Mouse (Mus musculus) liver, embryonic 14.5 days (tissue): ENCODE results near the gene Mysm1. TPM values are rescaled to one million over a fixed set of nuclear protein-coding genes. Genes with fewer than 3 reads are reported as not detected.

ENCODE experiments used
- ATAC-seq: fragments of 200-750 bp; cut with Nextera tagmentation; 2 replicates; pipeline ENCODE4 v1.8.0; 2017; ENCODE audit warnings: moderate number of reproducible peaks, mild to moderate bottlenecking, moderate library complexity; ENCODE audit not compliant: insufficient read depth
- DNase-seq, 3 experiments: peaks; one replicate each; pipeline ENCODE4 v3.0.0-alpha.2; 2012 to 2013; ENCODE audit warnings: low read depth in 3 of 3, low spot score in 3 of 3
- H3K27ac ChIP-seq: fragments of 300-500 bp; sonication (generic); 2 replicates; pipeline ENCODE4 v1.5.1; 2014; ENCODE audit warnings: moderate library complexity, mild to moderate bottlenecking, control low read depth, inconsistent platforms
- H3K27me3 ChIP-seq: fragments of 300-500 bp; sonication (generic); 2 replicates; pipeline ENCODE4 v1.6.1; 2014; ENCODE audit warnings: mild to moderate bottlenecking, low read length, moderate library complexity; ENCODE audit not compliant: control insufficient read depth, insufficient read depth
- H3K36me3 ChIP-seq: fragments of 300-500 bp; sonication (generic); replicated peaks from 2 replicates; pipeline ENCODE4 v1.6.1; 2014; ENCODE audit warnings: low read depth; ENCODE audit not compliant: control insufficient read depth, insufficient read depth
- H3K4me1 ChIP-seq, 2 experiments: fragments of 200-500 bp in 1 of 2; fragments of 300-500 bp in 1 of 2; sonication (generic) in 1 of 2; replicated peaks; 2 replicates each; pipeline ENCODE4 v1.6.1; 2012 to 2014; ENCODE audit warnings: antibody characterized with exemption in 1 of 2, inconsistent platforms in 1 of 2, low read length in 1 of 2; ENCODE audit not compliant: control insufficient read depth in 2 of 2, insufficient read depth in 2 of 2
- H3K4me2 ChIP-seq: fragments of 300-500 bp; sonication (generic); 2 replicates; pipeline ENCODE4 v1.6.1; 2014; ENCODE audit warnings: low read depth, mild to moderate bottlenecking, control low read depth, moderate library complexity
- H3K4me3 ChIP-seq, 2 experiments: fragments of 200-500 bp in 1 of 2; fragments of 300-500 bp in 1 of 2; sonication (generic) in 1 of 2; 2 replicates each; pipeline ENCODE4 v1.5.1; 2012 to 2014; ENCODE audit warnings: low read depth in 2 of 2, low read length in 2 of 2, mild to moderate bottlenecking in 2 of 2, control low read depth in 1 of 2, inconsistent platforms in 1 of 2, moderate library complexity in 1 of 2; ENCODE audit not compliant: insufficient read depth in 1 of 2
- H3K9ac ChIP-seq: fragments of 300-500 bp; sonication (generic); replicated peaks from 2 replicates; pipeline ENCODE4 v1.6.1; 2014; ENCODE audit warnings: mild to moderate bottlenecking, control low read depth, moderate library complexity
- H3K9me3 ChIP-seq: fragments of 300-500 bp; sonication (generic); 2 replicates; pipeline ENCODE4 v1.6.1; 2016; ENCODE audit warnings: low read length, mixed read lengths; ENCODE audit not compliant: control insufficient read depth
- CTCF ChIP-seq: IDR thresholded peaks from 2 replicates; pipeline ENCODE4 v1.5.1; 2016; ENCODE audit warnings: antibody characterized with exemption, low read depth, control low read depth
- EP300 ChIP-seq: IDR thresholded peaks from 2 replicates; pipeline ENCODE4 v1.6.1; 2016; ENCODE audit warnings: antibody characterized with exemption, low read depth
- WGBS: fragments of 180-500 bp; shearing (Covaris S2); extraction: QIAGEN DNeasy Blood & Tissue Kit; methylation state at CpG from one replicate; pipeline ENCODE4 v1.1.7; 2014; ENCODE audit not compliant: insufficient replicate concordance; 5-methylcytosine and 5-hydroxymethylcytosine counted together
- polyA plus RNA-seq, 2 experiments: library from polyadenylated mRNA; depleted of rRNA in 1 of 2; stranded (reverse) in 1 of 2; unstranded in 1 of 2; fragments of >200 nt; fragmentation: Nextera tagmentation in 1 of 2; extraction: Ambion mirVana in 1 of 2; gene quantifications; 2 replicates each; pipeline versions ENCODE4 v1.2.1 to v1.2.3; 2012 to 2014

Gene Mysm1
- polyA plus RNA-seq, 2 experiments: 3.7 to 7.3 TPM

- Histone ChIP-seq H3K4me3 (no peak overlapping the region), H3K27me3 (no peaks in the 10 kb centered on the region), H3K27ac (no peak overlapping the region), H3K36me3 (no peaks in the 10 kb centered on the region), H3K9ac (no peak overlapping the region), H3K9me3 (no peaks in the 10 kb centered on the region), H3K4me1 (peaks cover 0 to 2% of the 10 kb centered on the region in 2 experiments; a peak in 1 of 4 replicates), H3K4me2 (no peak overlapping the region)
- DNase-seq: no peak
- WGBS: 66% methylated on average over 8 of the region's 8 CpGs
- no peak for ATAC-seq
- no peak for TF ChIP-seq EP300
- no peak for TF ChIP-seq CTCF
Observed at GRCm38 (mm10) chr4:95007759-95008158, 28.9 kb upstream of the Mysm1 start.

DNA sequence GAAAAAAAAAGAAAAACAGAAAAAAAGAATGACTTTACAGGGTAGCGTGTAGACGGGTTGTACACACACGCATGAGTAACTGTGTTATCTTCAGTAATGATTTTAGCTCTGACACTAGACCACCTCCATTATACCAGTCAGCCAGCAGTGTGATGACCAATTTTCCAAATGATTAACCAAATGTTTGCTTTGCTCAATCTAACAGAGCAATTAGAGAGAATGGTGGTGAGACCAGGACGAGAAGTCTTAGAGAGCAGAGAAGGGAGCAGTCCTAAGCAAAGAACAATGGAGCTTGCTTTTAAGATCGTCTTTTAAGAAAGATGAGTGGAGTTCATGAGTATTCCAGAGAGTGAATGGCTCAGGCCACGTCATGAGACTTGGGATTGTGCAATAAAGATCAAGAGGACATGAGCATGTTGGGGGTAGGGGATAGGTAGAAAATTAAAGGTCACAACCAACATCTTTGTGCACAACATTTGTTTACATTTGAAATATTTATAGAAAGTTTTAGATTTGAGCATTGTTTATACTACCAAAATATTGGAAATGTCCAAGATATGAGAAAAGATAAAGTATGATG lies 26.4 kb upstream of the Mysm1 start:
- Histone ChIP-seq H3K4me1 (peaks cover 0 to 2% of the 10 kb centered on the region in 2 experiments; a peak in 1 of 4 replicates), H3K27me3 (no peaks in the 10 kb centered on the region), H3K9ac (no peak overlapping the region), H3K9me3 (no peaks in the 10 kb centered on the region), H3K36me3 (no peaks in the 10 kb centered on the region), H3K4me3 (no peak overlapping the region), H3K27ac (no peak overlapping the region), H3K4me2 (no peak overlapping the region)
- TF ChIP-seq CTCF: no peak
- TF ChIP-seq EP300: no peak
- ATAC-seq: no peak
- no peak for DNase-seq
- 52% methylated on average over 6 of the region's 6 CpGs for WGBS

GRCm38 (mm10) chr4:95001043-95001775 lies 22.3 kb upstream of the Mysm1 start:
- H3K9me3 ChIP-seq: no peaks in the 10 kb centered on the region
- no peak for ATAC-seq
- WGBS: 45% methylated on average over 6 of the region's 6 CpGs

GRCm38 (mm10) chr4:95000147-95000546 lies 21.2 kb upstream of the Mysm1 start:
- no peak overlapping the region for H3K9ac ChIP-seq

More at GRCm38 (mm10) chr4:95001043-95001775, 22.3 kb upstream of the Mysm1 start:
- Histone ChIP-seq H3K4me1 (peaks cover 0 to 2% of the 10 kb centered on the region in 2 experiments; a peak in 1 of 4 replicates), H3K27me3 (no peaks in the 10 kb centered on the region), H3K4me3 (no peak overlapping the region), H3K9ac (no peak overlapping the region), H3K27ac (no peak overlapping the region), H3K4me2 (no peak overlapping the region), H3K36me3 (no peaks in the 10 kb centered on the region)
- TF ChIP-seq EP300: no peak
- TF ChIP-seq CTCF: no peak
- DNase-seq: no peak

GRCm38 (mm10) chr4:94999249-94999648 lies 20.3 kb upstream of the Mysm1 start:
- Histone ChIP-seq H3K4me3 (no peak overlapping the region), H3K27me3 (no peaks in the 10 kb centered on the region), H3K4me2 (no peak overlapping the region), H3K4me1 (no peaks in the 10 kb centered on the region), H3K9me3 (no peaks in the 10 kb centered on the region), H3K36me3 (no peaks in the 10 kb centered on the region), H3K27ac (no peak overlapping the region), H3K9ac (no peak overlapping the region)
- no peak for DNase-seq
- TF ChIP-seq CTCF: peak; percentile 24; the same call in 1 of the 2 replicates
- no peak for TF ChIP-seq EP300
- ATAC-seq: no peak
- 48% methylated on average over 3 of the region's 3 CpGs for WGBS

More at GRCm38 (mm10) chr4:95000147-95000546, 21.2 kb upstream of the Mysm1 start:
- 74% methylated on average over 1 of the region's 1 CpGs for WGBS
- DNase-seq (no peak), ATAC-seq (no peak)
- H3K4me2 ChIP-seq: no peak overlapping the region
- H3K9me3 ChIP-seq: no peaks in the 10 kb centered on the region
- TF ChIP-seq EP300: no peak
- no peak for TF ChIP-seq CTCF
- no peak overlapping the region for H3K4me3 ChIP-seq
- no peak overlapping the region for H3K27ac ChIP-seq
- H3K36me3 ChIP-seq: no peaks in the 10 kb centered on the region
- H3K4me1 ChIP-seq: no peaks in the 10 kb centered on the region
- no peaks in the 10 kb centered on the region for H3K27me3 ChIP-seq
